12 mouse cellular contexts compared by ENCODE assay signal in the genomic region with DNA sequence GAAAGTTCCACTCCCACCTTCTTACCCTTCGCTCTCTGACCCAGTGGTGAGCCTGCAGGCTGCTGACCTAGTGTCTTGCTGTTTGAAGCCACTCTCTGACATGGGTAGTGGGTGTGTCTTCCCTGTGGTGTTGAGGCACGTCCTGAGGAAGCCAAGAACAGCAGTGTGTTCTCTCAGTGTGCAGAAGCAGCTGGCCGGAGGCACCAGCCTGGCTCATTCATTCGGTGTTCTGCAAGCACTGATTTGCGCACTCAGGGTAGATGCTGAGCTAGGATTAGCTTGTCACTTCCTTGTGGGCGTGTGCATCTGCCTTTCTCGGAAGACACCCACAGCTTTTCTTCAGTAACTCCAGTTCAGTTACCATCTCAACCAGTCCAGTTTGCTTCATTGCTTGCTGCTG. TPM values are rescaled to one million over a fixed set of nuclear protein-coding genes. Genes with fewer than 3 reads are reported as not detected.
DNase-seq lines count a peak whose midpoint lies in the region; ATAC-seq lines count a peak whose summit lies in the region.
"Had no signal": no experiment of that assay in that cellular context is flagged by ENCODE, and none has a peak within 500 bp of the region (broad histone marks: within the 10 kb centered on the region; RNA-seq: fewer than 3 reads in every experiment).

No protein-coding gene starts in this region.

- WGBS in embryonic facial prominence, embryonic 13.5 days = 58% methylated on average over 7 of the region's 7 CpGs
- 67% methylated on average over 7 of the region's 7 CpGs for WGBS in embryonic facial prominence, embryonic 10.5 days

- no peak overlapping the region for H3K27ac ChIP-seq in embryonic facial prominence, embryonic 13.5 days
- no peak overlapping the region for H3K27ac ChIP-seq in embryonic facial prominence, embryonic 10.5 days (replicated peaks)
- H3K27ac ChIP-seq: intestine, embryonic 15.5 days; neural tube, embryonic 15.5 days had no signal

- no peak for DNase-seq in embryonic facial prominence, embryonic 10.5 days (ENCODE audit: low spot score)
- DNase-seq in urinary bladder, postnatal 14 days (ENCODE audit: low spot score) = peak; percentile 40
- DNase-seq in urinary bladder, postnatal 25 days (ENCODE audit: low spot score) = no peak
- DNase-seq in left cerebral cortex, adult 9 months (ENCODE audit: low spot score in 2 of 2) = peak; percentile 78 to 85
- DNase-seq in telencephalon, adult 2 months (ENCODE audit: low read depth, low spot score) = peak; percentile 94
- DNase-seq in MN1 (ENCODE audit: low spot score) = no peak
- DNase-seq in kidney, postnatal 36 days = no peak
- DNase-seq: liver had no signal

- no peak overlapping the region for H3K4me2 ChIP-seq in embryonic facial prominence, embryonic 13.5 days
- H3K4me2 ChIP-seq: heart, embryonic 11.5 days; intestine, embryonic 15.5 days; neural tube, embryonic 15.5 days had no signal

- H3K4me1 ChIP-seq in embryonic facial prominence, embryonic 13.5 days = peaks cover 7% of the 10 kb centered on the region
- H3K4me1 ChIP-seq in embryonic facial prominence, embryonic 10.5 days = no peaks in the 10 kb centered on the region
- H3K4me1 ChIP-seq: intestine, embryonic 15.5 days had no signal

- no peak for ATAC-seq in embryonic facial prominence, embryonic 13.5 days (ENCODE audit: insufficient number of reproducible peaks, insufficient read depth, low FRiP score, low TSS enrichment, low read depth)
- ATAC-seq: intestine, embryonic 15.5 days had no signal

- no peaks in the 10 kb centered on the region for H3K9me3 ChIP-seq in embryonic facial prominence, embryonic 13.5 days
- no peaks in the 10 kb centered on the region for H3K9me3 ChIP-seq in embryonic facial prominence, embryonic 10.5 days
- H3K9me3 ChIP-seq: intestine, embryonic 15.5 days; neural tube, embryonic 15.5 days had no signal

- H3K36me3 ChIP-seq in embryonic facial prominence, embryonic 13.5 days = peaks cover 92% of the 10 kb centered on the region
- H3K36me3 ChIP-seq in embryonic facial prominence, embryonic 10.5 days (replicated peaks) = peaks cover 96% of the 10 kb centered on the region

- no peak overlapping the region for H3K4me3 ChIP-seq in embryonic facial prominence, embryonic 13.5 days
- no peak overlapping the region for H3K4me3 ChIP-seq in embryonic facial prominence, embryonic 10.5 days
- H3K4me3 ChIP-seq: intestine, embryonic 15.5 days; neural tube, embryonic 15.5 days had no signal

- 0 out of 2 replicates have a peak overlapping the region, but pooled peaks have one; percentile 11 for H3K9ac ChIP-seq in embryonic facial prominence, embryonic 13.5 days
- H3K9ac ChIP-seq: intestine, embryonic 15.5 days; neural tube, embryonic 15.5 days had no signal

- no peaks in the 10 kb centered on the region for H3K27me3 ChIP-seq in embryonic facial prominence, embryonic 13.5 days
- H3K27me3 ChIP-seq in embryonic facial prominence, embryonic 10.5 days (replicated peaks; ENCODE audit: low read depth, poor library complexity, severe bottlenecking) = no peaks in the 10 kb centered on the region
- H3K27me3 ChIP-seq: intestine, embryonic 15.5 days; neural tube, embryonic 15.5 days had no signal

RNA-seq across cellular contexts. Expression of gene Gpt2, which starts 23.0 kb away (rescaled TPM):
- 36.0 and 40.2 TPM in 2 replicates for polyA plus RNA-seq in embryonic facial prominence, embryonic 13.5 days (2015; fragmentation: Nextera tagmentation; extraction: Ambion mirVana)
- 47.8 and 48.7 TPM in 2 replicates for polyA plus RNA-seq in embryonic facial prominence, embryonic 10.5 days (2016; fragmentation: Nextera tagmentation; extraction: Ambion mirVana)

RNA-seq across cellular contexts. Expression of gene Dnaja2, which starts 39.8 kb away (rescaled TPM):
- polyA plus RNA-seq in embryonic facial prominence, embryonic 13.5 days (2015; fragmentation: Nextera tagmentation; extraction: Ambion mirVana) = 163 and 173 TPM in 2 replicates
- polyA plus RNA-seq in embryonic facial prominence, embryonic 10.5 days (2016; fragmentation: Nextera tagmentation; extraction: Ambion mirVana) = 198 and 212 TPM in 2 replicates

Comparison
In these comparisons a context has a peak if more than half of its experiments do, and no peak if none do; other contexts are left out.
1. DNase-seq: peak in urinary bladder, postnatal 14 days (single experiment), left cerebral cortex, adult 9 months (2 of 2) and telencephalon, adult 2 months (single experiment); none in embryonic facial prominence, embryonic 10.5 days (single experiment), urinary bladder, postnatal 25 days (single experiment), MN1 (single experiment) and kidney, postnatal 36 days (0 of 2).